Mouse (Mus musculus) hindbrain, embryonic 14.5 days (tissue): ENCODE measurements around the gene Rab37. TPM values are rescaled to one million over a fixed set of nuclear protein-coding genes. Genes with fewer than 3 reads are reported as not detected.

Source experiments
- ATAC-seq: fragments of 200-750 bp; cut with Nextera tagmentation; 2 replicates; pipeline ENCODE4 v1.8.0; 2017; ENCODE audit warnings: moderate number of reproducible peaks, mild to moderate bottlenecking, moderate TSS enrichment, moderate library complexity; ENCODE audit not compliant: low FRiP score
- DNase-seq: peaks from one replicate; pipeline ENCODE4 v3.0.0-alpha.2; 2015; ENCODE audit warnings: low spot score
- H3K27ac ChIP-seq: fragments of 300-500 bp; sonication (generic); 2 replicates; pipeline ENCODE4 v1.5.1; 2014; ENCODE audit warnings: mild to moderate bottlenecking, moderate library complexity
- H3K27me3 ChIP-seq: fragments of 300-500 bp; sonication (generic); 2 replicates; pipeline ENCODE4 v1.6.1; 2014; ENCODE audit warnings: mild to moderate bottlenecking, low read length, mixed read lengths; ENCODE audit not compliant: control insufficient read depth, insufficient read depth
- H3K36me3 ChIP-seq: fragments of 300-500 bp; sonication (generic); replicated peaks from 2 replicates; pipeline ENCODE4 v1.6.1; 2014; ENCODE audit not compliant: control insufficient read depth, insufficient read depth
- H3K4me1 ChIP-seq: fragments of 300-500 bp; sonication (generic); replicated peaks from 2 replicates; pipeline ENCODE4 v1.6.1; 2014; ENCODE audit warnings: antibody characterized with exemption, low read length, mixed read lengths; ENCODE audit not compliant: control insufficient read depth, insufficient read depth
- H3K4me2 ChIP-seq: fragments of 300-500 bp; sonication (generic); replicated peaks from 2 replicates; pipeline ENCODE4 v1.6.1; 2014; ENCODE audit warnings: mild to moderate bottlenecking, moderate library complexity
- H3K4me3 ChIP-seq: fragments of 300-500 bp; sonication (generic); replicated peaks from 2 replicates; pipeline ENCODE4 v1.5.1; 2014; ENCODE audit warnings: mild to moderate bottlenecking, low read length
- H3K9ac ChIP-seq: fragments of 300-500 bp; sonication (generic); 2 replicates; pipeline ENCODE4 v1.6.1; 2014
- H3K9me3 ChIP-seq: fragments of 300-500 bp; sonication (generic); 2 replicates; pipeline ENCODE4 v1.6.1; 2016; ENCODE audit warnings: low read length; ENCODE audit not compliant: control insufficient read depth
- WGBS: fragments of 180-500 bp; shearing (Covaris S2); extraction: QIAGEN DNeasy Blood & Tissue Kit; methylation state at CpG from one replicate; pipeline ENCODE4 v1.1.7; 2014; 5-methylcytosine and 5-hydroxymethylcytosine counted together
- polyA plus RNA-seq: library from polyadenylated mRNA; unstranded; fragments of >200 nt; fragmentation: Nextera tagmentation; extraction: Ambion mirVana; gene quantifications from 2 replicates; pipeline ENCODE4 v1.2.1, GENCODE M21; 2014

The Rab37 gene
- polyA plus RNA-seq, 1 experiment from 2014 or later, result 0.66 TPM

GRCm38 (mm10) chr11:115099241-115099840 is 8.1 kb downstream of the Rab37 start:
- DNase-seq (no peak), ATAC-seq (no peak)
- Histone ChIP-seq H3K9ac (no peak overlapping the region), H3K9me3 (no peaks in the 10 kb centered on the region), H3K27me3 (no peaks in the 10 kb centered on the region), H3K4me3 (no peak overlapping the region), H3K27ac (no peak overlapping the region), H3K4me1 (no peaks in the 10 kb centered on the region), H3K36me3 (no peaks in the 10 kb centered on the region), H3K4me2 (no peak overlapping the region)
- 68% methylated on average over 16 of the region's 16 CpGs for WGBS

- no peaks in the 10 kb centered on the region for H3K27me3 ChIP-seq
- H3K4me2 ChIP-seq, result no peak overlapping the region
- H3K9me3 ChIP-seq, result no peaks in the 10 kb centered on the region
- no peaks in the 10 kb centered on the region for H3K36me3 ChIP-seq
- H3K4me1 ChIP-seq, result no peaks in the 10 kb centered on the region
- DNase-seq (no peak), ATAC-seq (no peak)
- 79% methylated on average over 5 of the region's 5 CpGs for WGBS
- H3K9ac ChIP-seq, result no peak overlapping the region
- H3K27ac ChIP-seq, result no peak overlapping the region
- no peak overlapping the region for H3K4me3 ChIP-seq
Observed at GRCm38 (mm10) chr11:115100032-115100621, 8.9 kb downstream of the Rab37 start.

GRCm38 (mm10) chr11:115100741-115101140 is 9.5 kb downstream of the Rab37 start:
- Histone ChIP-seq H3K27ac (no peak overlapping the region), H3K4me3 (no peak overlapping the region), H3K9ac (no peak overlapping the region), H3K9me3 (no peaks in the 10 kb centered on the region), H3K36me3 (no peaks in the 10 kb centered on the region), H3K4me2 (no peak overlapping the region), H3K4me1 (no peaks in the 10 kb centered on the region), H3K27me3 (no peaks in the 10 kb centered on the region)
- no peak for DNase-seq
- ATAC-seq, result no peak
- WGBS, result 59% methylated on average over 7 of the region's 7 CpGs

- no peaks in the 10 kb centered on the region for H3K4me1 ChIP-seq
- H3K4me3 ChIP-seq, result no peak overlapping the region
- H3K9ac ChIP-seq, result no peak overlapping the region
- no peaks in the 10 kb centered on the region for H3K36me3 ChIP-seq
- H3K27me3 ChIP-seq, result no peaks in the 10 kb centered on the region
- H3K4me2 ChIP-seq, result no peak overlapping the region
- no peak overlapping the region for H3K27ac ChIP-seq
- no peak for DNase-seq
- ATAC-seq, result no peak
- H3K9me3 ChIP-seq, result no peaks in the 10 kb centered on the region
- WGBS, result 68% methylated on average over 6 of the region's 6 CpGs
Observed at GRCm38 (mm10) chr11:115101615-115102051, 10.4 kb downstream of the Rab37 start.

- no peak for ATAC-seq
- no peaks in the 10 kb centered on the region for H3K36me3 ChIP-seq
- H3K9me3 ChIP-seq, result no peaks in the 10 kb centered on the region
- 96% methylated on average over 9 of the region's 9 CpGs for WGBS
- H3K4me1 ChIP-seq, result no peaks in the 10 kb centered on the region
- H3K27ac ChIP-seq, result no peak overlapping the region
- H3K4me3 ChIP-seq, result no peak overlapping the region
- H3K9ac ChIP-seq, result no peak overlapping the region
- no peak for DNase-seq
- no peak overlapping the region for H3K4me2 ChIP-seq
- no peaks in the 10 kb centered on the region for H3K27me3 ChIP-seq
Observed at GRCm38 (mm10) chr11:115102116-115102515, 10.9 kb downstream of the Rab37 start.

GRCm38 (mm10) chr11:115103470-115104413 is 12.5 kb downstream of the Rab37 start:
- no peaks in the 10 kb centered on the region for H3K4me1 ChIP-seq
- H3K36me3 ChIP-seq, result no peaks in the 10 kb centered on the region
- H3K4me3 ChIP-seq, result no peak overlapping the region
- WGBS, result 89% methylated on average over 25 of the region's 25 CpGs
- H3K27me3 ChIP-seq, result no peaks in the 10 kb centered on the region
- no peak overlapping the region for H3K4me2 ChIP-seq
- DNase-seq, result no peak
- no peak overlapping the region for H3K9ac ChIP-seq
- no peak overlapping the region for H3K27ac ChIP-seq
- no peak for ATAC-seq
- no peaks in the 10 kb centered on the region for H3K9me3 ChIP-seq

- Histone ChIP-seq H3K27me3 (no peaks in the 10 kb centered on the region), H3K27ac (no peak overlapping the region), H3K4me1 (no peaks in the 10 kb centered on the region), H3K4me3 (no peak overlapping the region), H3K9me3 (no peaks in the 10 kb centered on the region), H3K36me3 (no peaks in the 10 kb centered on the region), H3K9ac (no peak overlapping the region), H3K4me2 (no peak overlapping the region)
- DNase-seq (no peak), ATAC-seq (no peak)
- WGBS, result 65% methylated on average over 8 of the region's 8 CpGs
Observed at GRCm38 (mm10) chr11:115104769-115105563, 13.7 kb downstream of the Rab37 start.

GRCm38 (mm10) chr11:115106638-115107037 is 15.4 kb downstream of the Rab37 start:
- Histone ChIP-seq H3K27me3 (no peaks in the 10 kb centered on the region), H3K27ac (no peak overlapping the region), H3K9me3 (no peaks in the 10 kb centered on the region), H3K9ac (no peak overlapping the region), H3K4me1 (no peaks in the 10 kb centered on the region), H3K4me3 (no peak overlapping the region), H3K4me2 (no peak overlapping the region), H3K36me3 (no peaks in the 10 kb centered on the region)
- 97% methylated on average over 2 of the region's 2 CpGs for WGBS
- ATAC-seq, result no peak
- no peak for DNase-seq
